Mouse (Mus musculus) liver, adult 2 months (tissue): ENCODE data around the gene Rnf121. TPM values are rescaled to one million over a fixed set of nuclear protein-coding genes. Genes with fewer than 3 reads are reported as not detected.
A peak's percentile ranks its signal among the peaks of the same experiment; 100 is the strongest.

ENCODE experiments used
- DNase-seq: peaks from one replicate; pipeline ENCODE4 v3.0.0-alpha.2; 2011; ENCODE audit warnings: low read depth, low spot score; ENCODE audit errors: extremely low read depth
- H3K27ac ChIP-seq: fragments of 200-500 bp; replicated peaks from 2 replicates; pipeline ENCODE4 v1.5.1; 2012; ENCODE audit warnings: low read depth, mild to moderate bottlenecking, control low read depth, inconsistent platforms, low read length; ENCODE audit not compliant: insufficient read depth
- H3K27me3 ChIP-seq: fragments of 200-500 bp; 2 replicates; pipeline ENCODE4 v1.6.1; 2012; ENCODE audit warnings: mild to moderate bottlenecking, moderate library complexity, low read length, inconsistent platforms; ENCODE audit not compliant: control insufficient read depth, insufficient read depth
- H3K36me3 ChIP-seq: fragments of 200-500 bp; 2 replicates; pipeline ENCODE4 v1.6.1; 2012; ENCODE audit warnings: low read length, inconsistent platforms; ENCODE audit not compliant: control insufficient read depth, insufficient read depth
- H3K4me1 ChIP-seq: fragments of 200-500 bp; 2 replicates; pipeline ENCODE4 v1.6.1; 2011; ENCODE audit warnings: low read length; ENCODE audit not compliant: control insufficient read depth, insufficient read depth
- H3K4me3 ChIP-seq: fragments of 200-500 bp; 2 replicates; pipeline ENCODE4 v1.5.1; 2011; ENCODE audit warnings: low read depth, mild to moderate bottlenecking, control low read depth, low read length, moderate library complexity; ENCODE audit not compliant: insufficient read depth
- H3K79me2 ChIP-seq: fragments of 200-500 bp; 2 replicates; pipeline ENCODE4 v1.6.1; 2012; ENCODE audit warnings: inconsistent platforms, mild to moderate bottlenecking, low read length, moderate library complexity; ENCODE audit not compliant: control insufficient read depth, insufficient read depth
- H3K9ac ChIP-seq: fragments of 200-500 bp; 2 replicates; pipeline ENCODE4 v1.6.1; 2012; ENCODE audit warnings: low read depth, mild to moderate bottlenecking, control low read depth, inconsistent platforms, low read length
- CTCF ChIP-seq: fragments of 200-500 bp; IDR thresholded peaks from 2 replicates; pipeline ENCODE4 v1.5.1; 2011; ENCODE audit warnings: low read depth, low read length, control low read depth
- POLR2A ChIP-seq: fragments of 200-500 bp; IDR thresholded peaks from 2 replicates; pipeline ENCODE4 v1.6.1; 2011; ENCODE audit warnings: low read length, control low read depth; ENCODE audit not compliant: insufficient read depth; ENCODE audit errors: extremely low read depth
- WGBS: fragments of 180-500 bp; shearing (Covaris S2); methylation state at CpG from one replicate; pipeline ENCODE4 v1.1.7; 2018; 5-methylcytosine and 5-hydroxymethylcytosine counted together
- polyA plus RNA-seq: library from polyadenylated mRNA; depleted of rRNA; stranded (reverse); fragments of >200 nt; gene quantifications from 2 replicates; pipeline ENCODE4 v1.2.3, GENCODE M21; 2012
- total RNA-seq: library from RNA; depleted of rRNA; stranded (reverse); fragments of >200 nt; gene quantifications from 2 replicates; pipeline ENCODE4 v1.2.3, GENCODE M21; 2014

Gene Rnf121
- total and polyA plus RNA-seq, 2 experiments = 17.1 to 18.3 TPM

GRCm38 (mm10) chr7:102081784-102082183, 16.5 kb upstream of the Rnf121 start:
- no peak for DNase-seq
- 97% methylated on average over 5 of the region's 5 CpGs for WGBS
- Histone ChIP-seq H3K27ac (no peak overlapping the region), H3K4me1 (no peaks in the 10 kb centered on the region), H3K9ac (no peak overlapping the region), H3K4me3 (no peak overlapping the region), H3K79me2 (no peaks in the 10 kb centered on the region), H3K36me3 (peaks cover 19% of the 10 kb centered on the region; the same call in 1 of the 2 replicates), H3K27me3 (no peaks in the 10 kb centered on the region)
- no peak for TF ChIP-seq CTCF
- TF ChIP-seq POLR2A = no peak

GRCm38 (mm10) chr7:102080311-102080710, 15.0 kb upstream of the Rnf121 start:
- no peaks in the 10 kb centered on the region for H3K27me3 ChIP-seq
- no peak for DNase-seq
- H3K4me1 ChIP-seq = no peaks in the 10 kb centered on the region
- TF ChIP-seq POLR2A (no peak), CTCF (no peak)
- H3K79me2 ChIP-seq = no peaks in the 10 kb centered on the region
- WGBS = 87% methylated on average over 8 of the region's 8 CpGs
- H3K27ac ChIP-seq = no peak overlapping the region
- H3K4me3 ChIP-seq = no peak overlapping the region
- peaks cover 22% of the 10 kb centered on the region; the same call in 1 of the 2 replicates for H3K36me3 ChIP-seq
- no peak overlapping the region for H3K9ac ChIP-seq

- peaks cover 27% of the 10 kb centered on the region; the same call in 1 of the 2 replicates for H3K36me3 ChIP-seq
- H3K4me1 ChIP-seq = no peaks in the 10 kb centered on the region
- no peaks in the 10 kb centered on the region for H3K79me2 ChIP-seq
- no peaks in the 10 kb centered on the region for H3K27me3 ChIP-seq
- no peak overlapping the region for H3K4me3 ChIP-seq
- WGBS = 77% methylated on average over 7 of the region's 7 CpGs
- no peak for TF ChIP-seq POLR2A
- peak; percentile 45 for TF ChIP-seq CTCF
- H3K9ac ChIP-seq = no peak overlapping the region
- no peak overlapping the region for H3K27ac ChIP-seq
- peak; percentile 29 for DNase-seq
These were observed 13.2 kb upstream of the Rnf121 start for GRCm38 (mm10) chr7:102078517-102078916.

GRCm38 (mm10) chr7:102076714-102077296, 11.5 kb upstream of the Rnf121 start:
- peak; percentile 17 for DNase-seq
- H3K9ac ChIP-seq = no peak overlapping the region

GRCm38 (mm10) chr7:102066363-102066762, 1.1 kb upstream of the Rnf121 start:
- no peak for DNase-seq
- TF ChIP-seq CTCF (no peak), POLR2A (no peak)
- Histone ChIP-seq H3K4me1 (peaks cover 23% of the 10 kb centered on the region), H3K27ac (no peak overlapping the region), H3K9ac (no peak overlapping the region), H3K4me3 (peak overlapping the region; percentile 61; the same call in 1 of the 2 replicates), H3K79me2 (peaks cover 14% of the 10 kb centered on the region; the same call in 1 of the 2 replicates), H3K27me3 (no peaks in the 10 kb centered on the region), H3K36me3 (no peaks in the 10 kb centered on the region; the same call in 1 of the 2 replicates)
- 60% methylated on average over 6 of the region's 6 CpGs for WGBS

More at GRCm38 (mm10) chr7:102076714-102077296, 11.5 kb upstream of the Rnf121 start:
- peaks cover 35% of the 10 kb centered on the region for H3K36me3 ChIP-seq
- H3K27me3 ChIP-seq = no peaks in the 10 kb centered on the region
- H3K27ac ChIP-seq = no peak overlapping the region
- H3K4me1 ChIP-seq = no peaks in the 10 kb centered on the region
- WGBS = 84% methylated on average over 7 of the region's 7 CpGs
- H3K4me3 ChIP-seq = no peak overlapping the region
- TF ChIP-seq POLR2A (no peak), CTCF (peak; percentile 57; the same call in 1 of the 2 replicates)
- H3K79me2 ChIP-seq = no peaks in the 10 kb centered on the region

GRCm38 (mm10) chr7:102064655-102065045, 619 bp downstream of the Rnf121 start:
- Histone ChIP-seq H3K4me1 (peaks cover 29% of the 10 kb centered on the region), H3K9ac (peak overlapping the region; percentile 69), H3K27me3 (no peaks in the 10 kb centered on the region), H3K4me3 (peak overlapping the region; percentile 57), H3K36me3 (no peaks in the 10 kb centered on the region), H3K79me2 (peaks cover 14% of the 10 kb centered on the region; the same call in 1 of the 2 replicates), H3K27ac (0 out of 2 replicates have a peak overlapping the region, but pooled peaks have one; percentile 15)
- no peak for DNase-seq
- WGBS = 1% methylated on average over 9 of the region's 9 CpGs
- TF ChIP-seq POLR2A (no peak), CTCF (no peak)
